Mouse (Mus musculus) kidney, embryonic 15.5 days (tissue): Measurements from ENCODE around the gene Armc9. TPM values are rescaled to one million over a fixed set of nuclear protein-coding genes. Genes with fewer than 3 reads are reported as not detected.

Experiments used
- polyA plus RNA-seq: library from polyadenylated mRNA; unstranded; fragments of >200 nt; fragmentation: Nextera tagmentation; extraction: Ambion mirVana; gene quantifications from 2 replicates; pipeline ENCODE4 v1.2.1, GENCODE M21; 2015

The Armc9 gene
- polyA plus RNA-seq, 1 experiment from 2014 or later, result 29.9 TPM

Other genes starting within 250 kb of the Armc9 start
- 1.5 and 1.8 TPM in 2 replicates for gene 4933407L21Rik, start 226.3 kb upstream of the Armc9 start, polyA plus RNA-seq
- 0.04 TPM in 1 of 2 replicates, not detected in the other for gene Gpr55, start 193.8 kb upstream of the Armc9 start, polyA plus RNA-seq
- not detected in 2 replicates for gene Spata3, start 138.0 kb upstream of the Armc9 start, polyA plus RNA-seq
- gene 2810459M11Rik, start 108.9 kb upstream of the Armc9 start, polyA plus RNA-seq, result 1.1 and 1.2 TPM in 2 replicates
- 181 and 182 TPM in 2 replicates for gene Psmd1, start 90.4 kb upstream of the Armc9 start, polyA plus RNA-seq
- gene Htr2b, start 42.8 kb upstream of the Armc9 start, polyA plus RNA-seq, result 1.1 and 1.3 TPM in 2 replicates
- not detected in 2 replicates for gene Gm21972, start 21.1 kb upstream of the Armc9 start, polyA plus RNA-seq
- 7.5 and 7.8 TPM in 2 replicates for gene B3gnt7, start 148.1 kb downstream of the Armc9 start, polyA plus RNA-seq
- gene Ncl, start 204.6 kb downstream of the Armc9 start, polyA plus RNA-seq, result 500 and 531 TPM in 2 replicates